Mouse (Mus musculus) myocyte (in vitro differentiated cells): ENCODE results near the gene Shc3.

Source experiments
- CEBPB ChIP-seq: IDR thresholded peaks from 2 replicates; pipeline ENCODE4 v1.6.1; 2011; ENCODE audit warnings: mild to moderate bottlenecking, moderate library complexity; ENCODE audit not compliant: poor library complexity, insufficient read depth, severe bottlenecking
- E2F4 ChIP-seq: IDR thresholded peaks from one replicate; pipeline ENCODE4 v1.6.1; 2011; ENCODE audit warnings: mild to moderate bottlenecking, control low read depth, moderate library complexity; ENCODE audit not compliant: insufficient read depth
- MAX ChIP-seq: IDR thresholded peaks from one replicate; pipeline ENCODE4 v1.6.1; 2011; ENCODE audit warnings: low read depth, mild to moderate bottlenecking, control low read depth
- MYOD1 ChIP-seq, 3 experiments: IDR thresholded peaks; one replicate each; pipeline ENCODE4 v1.6.1; 2011; ENCODE audit warnings: control low read depth in 2 of 3, low read depth in 2 of 3, mild to moderate bottlenecking in 2 of 3, moderate library complexity in 1 of 3; ENCODE audit not compliant: insufficient read length in 2 of 3, control insufficient read depth in 1 of 3
- POLR2A ChIP-seq: IDR thresholded peaks from one replicate; pipeline ENCODE4 v1.6.1; 2011; ENCODE audit warnings: low read depth, mild to moderate bottlenecking, control low read depth, moderate library complexity; ENCODE audit not compliant: insufficient read length
- POLR2AphosphoS2 ChIP-seq: IDR thresholded peaks from one replicate; pipeline ENCODE4 v1.6.1; 2011; ENCODE audit warnings: low read depth, control low read depth; ENCODE audit not compliant: insufficient read length
- REST ChIP-seq: IDR thresholded peaks from one replicate; pipeline ENCODE4 v1.6.1; 2011; ENCODE audit warnings: mild to moderate bottlenecking, control low read depth, moderate library complexity; ENCODE audit not compliant: insufficient read depth, insufficient read length
- SRF ChIP-seq: IDR thresholded peaks from one replicate; pipeline ENCODE4 v1.6.1; 2011; ENCODE audit warnings: low read depth; ENCODE audit not compliant: control insufficient read depth, insufficient read length
- TCF12 ChIP-seq: IDR thresholded peaks from one replicate; pipeline ENCODE4 v1.6.1; 2011; ENCODE audit warnings: mild to moderate bottlenecking, control low read depth; ENCODE audit not compliant: poor library complexity, insufficient read depth, severe bottlenecking
- USF1 ChIP-seq: IDR thresholded peaks from one replicate; pipeline ENCODE4 v1.6.1; 2011; ENCODE audit warnings: low read depth, mild to moderate bottlenecking, control low read depth, moderate library complexity

- TF ChIP-seq CEBPB (no peak), POLR2A (no peak), SRF (no peak), USF1 (no peak), MAX (no peak), E2F4 (no peak), TCF12 (no peak), MYOD1 (IDR thresholded peaks at IDR 0.05; ENCODE audit: control insufficient read depth in 1 of 3, insufficient read length in 2 of 3, low read depth in 2 of 3) (no peak), POLR2AphosphoS2 (no peak), REST (no peak)
These were observed 102.9 kb downstream of the Shc3 start for GRCm38 (mm10) chr13:51466117-51466841.
